In the genomic region with DNA sequence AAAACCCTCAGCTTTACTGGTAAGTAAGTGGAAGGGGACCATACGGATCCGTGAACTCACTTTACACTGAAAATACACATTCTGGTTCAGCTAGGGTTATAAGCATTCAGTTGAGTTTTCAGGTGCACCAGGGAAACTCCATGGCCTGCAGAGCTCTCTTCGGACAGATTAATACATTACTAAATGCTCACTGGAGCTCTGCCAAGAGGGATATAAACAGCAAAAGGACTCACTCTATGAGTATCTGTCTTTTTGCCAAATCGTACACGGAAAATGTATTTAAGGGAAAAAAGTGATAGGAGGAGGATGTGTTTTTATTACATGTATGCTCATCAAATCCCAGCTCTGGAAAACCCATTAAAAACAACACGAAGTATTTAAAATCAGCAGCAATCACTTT, we compare ENCODE assay signal across 26 mouse cellular contexts.
DNase-seq lines count a peak whose midpoint lies in the region; ATAC-seq and TF ChIP-seq lines count a peak whose summit lies in the region.
"Had no signal": no experiment of that assay in that cellular context is flagged by ENCODE, and none has a peak within 500 bp of the region (broad histone marks: within the 10 kb centered on the region; RNA-seq: fewer than 3 reads in every experiment).

No protein-coding gene starts in this region.

- no peak for ATAC-seq in heart, embryonic 16.5 days (replicated peaks; ENCODE audit: extremely low read depth, insufficient read depth, low FRiP score)
- ATAC-seq in limb, embryonic 14.5 days (ENCODE audit: low FRiP score, low read depth): no peak; the same call in 1 of the 2 replicates
- ATAC-seq: forebrain, postnatal 0 days had no signal

- TF ChIP-seq POLR2A in limb, embryonic 14.5 days (IDR thresholded peaks at IDR 0.05; ENCODE audit: borderline replicate concordance, extremely low read depth, insufficient read depth, insufficient read length): no peak
- TF ChIP-seq POLR2A in embryonic fibroblast, embryonic 13.5 days (IDR thresholded peaks at IDR 0.05; ENCODE audit: low read depth, low read length): no peak

- H3K27ac ChIP-seq in heart, embryonic 16.5 days (ENCODE audit: low read length): peak overlapping the region; percentile 43; the same call in 1 of the 2 replicates
- no peak overlapping the region for H3K27ac ChIP-seq in limb, embryonic 14.5 days (replicated peaks; ENCODE audit: low read depth, low read length)
- H3K27ac ChIP-seq in limb, embryonic 10.5 days: no peak overlapping the region
- H3K27ac ChIP-seq in embryonic fibroblast, embryonic 13.5 days (ENCODE audit: insufficient read depth, low read length): peak overlapping the region; percentile 82
- H3K27ac ChIP-seq: embryonic facial prominence, embryonic 15.5 days; hindbrain, embryonic 14.5 days; midbrain, embryonic 10.5 days; neural tube, embryonic 15.5 days had no signal

- H3K27me3 ChIP-seq in heart, embryonic 16.5 days (ENCODE audit: control insufficient read depth, insufficient read depth, low read length): no peaks in the 10 kb centered on the region
- no peaks in the 10 kb centered on the region for H3K27me3 ChIP-seq in limb, embryonic 14.5 days (ENCODE audit: control insufficient read depth, insufficient read depth, low read length)
- H3K27me3 ChIP-seq in limb, embryonic 10.5 days (ENCODE audit: low read depth, poor library complexity, severe bottlenecking): no peaks in the 10 kb centered on the region
- H3K27me3 ChIP-seq: embryonic facial prominence, embryonic 15.5 days; heart, embryonic 13.5 days; neural tube, embryonic 15.5 days had no signal

- 57% methylated on average over 6 of the region's 6 CpGs for WGBS in heart, embryonic 16.5 days
- 59% methylated on average over 6 of the region's 6 CpGs for WGBS in limb, embryonic 14.5 days
- 94% methylated on average over 6 of the region's 6 CpGs for WGBS in limb, embryonic 10.5 days

- H3K4me3 ChIP-seq in heart, embryonic 16.5 days (ENCODE audit: low read length): no peak overlapping the region
- H3K4me3 ChIP-seq in limb, embryonic 14.5 days (replicated peaks; ENCODE audit: low read length): no peak overlapping the region
- H3K4me3 ChIP-seq in limb, embryonic 10.5 days: no peak overlapping the region
- no peak overlapping the region for H3K4me3 ChIP-seq in embryonic fibroblast, embryonic 13.5 days (ENCODE audit: insufficient read depth, low read length)
- H3K4me3 ChIP-seq: embryonic facial prominence, embryonic 15.5 days; heart, embryonic 13.5 days; midbrain, embryonic 10.5 days; neural tube, embryonic 15.5 days had no signal

- no peaks in the 10 kb centered on the region; the same call in 1 of the 2 replicates for H3K4me1 ChIP-seq in heart, embryonic 16.5 days (ENCODE audit: control insufficient read depth, insufficient read depth, low read length)
- no peaks in the 10 kb centered on the region for H3K4me1 ChIP-seq in limb, embryonic 14.5 days (ENCODE audit: control insufficient read depth, insufficient read depth, low read length)
- no peaks in the 10 kb centered on the region; the same call in 1 of the 2 replicates for H3K4me1 ChIP-seq in limb, embryonic 10.5 days
- H3K4me1 ChIP-seq in embryonic fibroblast, embryonic 13.5 days (ENCODE audit: control insufficient read depth, insufficient read depth, low read length): peaks cover 17% of the 10 kb centered on the region
- H3K4me1 ChIP-seq: embryonic facial prominence, embryonic 15.5 days; neural tube, embryonic 15.5 days had no signal

- no peak for DNase-seq in heart, postnatal 14 days
- DNase-seq in limb, embryonic 14.5 days (ENCODE audit: low spot score): peak; percentile 58
- no peak for DNase-seq in limb, embryonic 10.5 days (ENCODE audit: low spot score)
- peak; percentile 15 for DNase-seq in 416B (ENCODE audit: low read depth)
- no peak for DNase-seq in left cerebral cortex, adult 9 months (ENCODE audit: low spot score in 2 of 2)
- DNase-seq in cerebellum, adult 11-12 months: no peak
- DNase-seq: adrenal gland, postnatal 14 days; cerebellum, adult 8-10 months; cerebellum, postnatal 36 days; embryo, embryonic 11 days; forebrain, postnatal 0 days; gastrocnemius, postnatal 14 days; heart, adult 11 months; heart, postnatal 36 days; layer of hippocampus, adult 9-11 months; lung, adult 18-20 months; thymus, adult 18-20 months; thymus, postnatal 4 days had no signal

- no peak overlapping the region for H3K9ac ChIP-seq in heart, embryonic 16.5 days (ENCODE audit: low read length)
- no peak overlapping the region for H3K9ac ChIP-seq in limb, embryonic 14.5 days (ENCODE audit: low read depth, low read length, severe bottlenecking)
- H3K9ac ChIP-seq: embryonic facial prominence, embryonic 15.5 days; forebrain, postnatal 0 days; heart, embryonic 13.5 days; hindbrain, embryonic 14.5 days; neural tube, embryonic 15.5 days had no signal

- TF ChIP-seq CTCF in embryonic fibroblast, embryonic 13.5 days (IDR thresholded peaks at IDR 0.05; ENCODE audit: borderline replicate concordance, insufficient read depth, low read length): no peak

- no peaks in the 10 kb centered on the region for H3K36me3 ChIP-seq in heart, embryonic 16.5 days (ENCODE audit: control insufficient read depth, insufficient read depth)
- no peaks in the 10 kb centered on the region for H3K36me3 ChIP-seq in limb, embryonic 14.5 days (ENCODE audit: control insufficient read depth, insufficient read depth, low read length)
- H3K36me3 ChIP-seq in limb, embryonic 10.5 days: no peaks in the 10 kb centered on the region
- H3K36me3 ChIP-seq: embryonic facial prominence, embryonic 15.5 days; heart, embryonic 13.5 days; midbrain, embryonic 10.5 days; neural tube, embryonic 15.5 days had no signal

- no peaks in the 10 kb centered on the region for H3K9me3 ChIP-seq in heart, embryonic 16.5 days (replicated peaks; ENCODE audit: control insufficient read depth, low read length)
- H3K9me3 ChIP-seq in limb, embryonic 14.5 days (ENCODE audit: control insufficient read depth, low read length): no peaks in the 10 kb centered on the region
- no peaks in the 10 kb centered on the region for H3K9me3 ChIP-seq in limb, embryonic 10.5 days (replicated peaks)
- H3K9me3 ChIP-seq: embryonic facial prominence, embryonic 15.5 days; heart, embryonic 13.5 days; midbrain, embryonic 10.5 days; neural tube, embryonic 15.5 days had no signal

- intact Hi-C loops in heart, postnatal 14 days (cut with DNase I): no loop called here

- no peak overlapping the region for H3K4me2 ChIP-seq in heart, embryonic 16.5 days (ENCODE audit: low read depth, low read length)
- H3K4me2 ChIP-seq in limb, embryonic 14.5 days (replicated peaks; ENCODE audit: low read depth, low read length, severe bottlenecking): no peak overlapping the region
- H3K4me2 ChIP-seq: embryonic facial prominence, embryonic 15.5 days; heart, embryonic 13.5 days; hindbrain, embryonic 14.5 days; liver, embryonic 11.5 days; neural tube, embryonic 15.5 days had no signal

Comparison
In these comparisons a context has a peak if more than half of its experiments do, and no peak if none do; other contexts are left out.
1. DNase-seq: peak in limb, embryonic 14.5 days (single experiment) and 416B (single experiment); none in heart, postnatal 14 days (0 of 2), limb, embryonic 10.5 days (single experiment), left cerebral cortex, adult 9 months (0 of 2) and cerebellum, adult 11-12 months (single experiment).
2. H3K27ac ChIP-seq: peak in heart, embryonic 16.5 days (single experiment) and embryonic fibroblast, embryonic 13.5 days (single experiment); none in limb, embryonic 14.5 days (single experiment) and limb, embryonic 10.5 days (single experiment).